ENCODE assay signal across 8 mouse cellular contexts in the genomic region with DNA sequence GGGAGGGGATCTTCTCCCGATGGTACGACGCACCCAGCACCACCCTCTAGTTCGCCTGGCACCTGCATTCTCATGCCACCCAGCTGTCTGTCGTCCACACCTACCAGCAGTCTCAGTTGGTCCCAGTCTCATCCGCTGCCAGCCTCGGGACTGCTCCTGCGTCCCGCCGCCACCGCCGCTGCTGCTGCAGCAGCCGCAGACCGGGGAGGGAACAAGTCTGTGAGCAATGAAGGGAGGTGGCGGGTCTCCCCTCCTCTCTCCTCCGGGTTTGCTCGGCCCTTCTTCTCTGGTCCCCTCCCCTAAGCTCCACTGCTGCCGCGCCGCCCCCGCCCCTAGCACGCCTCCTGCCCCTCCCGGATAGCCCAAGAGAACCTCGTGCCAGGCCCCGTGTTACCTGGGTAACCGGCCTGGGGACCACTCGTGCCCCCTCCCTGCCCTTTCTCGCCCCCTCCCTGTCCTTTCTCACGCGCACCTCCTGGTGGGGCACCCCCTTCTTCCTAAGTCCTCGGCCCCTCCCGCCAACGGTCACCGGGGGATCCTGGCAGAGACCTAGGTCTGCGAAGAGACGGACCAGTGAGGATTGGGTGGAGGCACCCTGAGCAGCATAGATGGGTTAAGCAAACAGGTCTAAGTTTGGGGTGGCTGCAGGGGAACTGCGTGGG. TPM values are rescaled to one million over a fixed set of nuclear protein-coding genes. Genes with fewer than 3 reads are reported as not detected.
DNase-seq lines count a peak whose midpoint lies in the region; ATAC-seq lines count a peak whose summit lies in the region.

A gene (minus strand): TSS at position 197 of the 662 bp plus-strand sequence.
A gene (minus strand): TSS at position 311 of the 662 bp plus-strand sequence.

- H3K4me3 ChIP-seq in brown adipose tissue, adult 24 weeks (ENCODE audit: insufficient read depth, low read depth, low read length): peak within 1 kb of the TSS; percentile 39
- peak within 1 kb of the TSS; percentile 50 for H3K4me3 ChIP-seq in forebrain, embryonic 14.5 days (ENCODE audit: low read depth, low read length)
- H3K4me3 ChIP-seq in hindbrain, embryonic 12.5 days: peak within 1 kb of the TSS; percentile 48

- DNase-seq in frontal cortex, postnatal 25 days (ENCODE audit: low spot score in 2 of 2): no peak
- peak; percentile 74 for DNase-seq in forebrain, embryonic 14.5 days (ENCODE audit: low spot score)
- peak; percentile 54 to 77 for DNase-seq in left cerebral cortex, adult 8-10 months (ENCODE audit: low spot score in 2 of 2)
- DNase-seq in lung, postnatal 4 days: peak; percentile 60 to 70
- peak; percentile 37 for DNase-seq in splenic B cell, adult 2 months (ENCODE audit: low read depth, low spot score)

- no peaks in the 10 kb centered on the region for H3K27me3 ChIP-seq in forebrain, embryonic 14.5 days (replicated peaks; ENCODE audit: control insufficient read depth, insufficient read depth, low read length)
- no peaks in the 10 kb centered on the region for H3K27me3 ChIP-seq in hindbrain, embryonic 12.5 days
- H3K27me3 ChIP-seq in splenic B cell, adult 2 months (ENCODE audit: control insufficient read depth, insufficient read depth, low read length, poor library complexity, severe bottlenecking): no peaks in the 10 kb centered on the region

- peak; percentile 21 for ATAC-seq in frontal cortex, adult (ENCODE audit: low TSS enrichment)
- peak; percentile 27 for ATAC-seq in forebrain, embryonic 14.5 days
- ATAC-seq in hindbrain, embryonic 12.5 days (ENCODE audit: low FRiP score): no peak

- H3K9me3 ChIP-seq in forebrain, embryonic 14.5 days (replicated peaks; ENCODE audit: control insufficient read depth, low read length): no peaks in the 10 kb centered on the region
- H3K9me3 ChIP-seq in hindbrain, embryonic 12.5 days (replicated peaks): no peaks in the 10 kb centered on the region

- peaks cover 35% of the 10 kb centered on the region for H3K36me3 ChIP-seq in forebrain, embryonic 14.5 days (ENCODE audit: control insufficient read depth, insufficient read depth, low read length)
- peaks cover 26% of the 10 kb centered on the region for H3K36me3 ChIP-seq in hindbrain, embryonic 12.5 days
- peaks cover 8% of the 10 kb centered on the region for H3K36me3 ChIP-seq in splenic B cell, adult 2 months (ENCODE audit: control insufficient read depth, insufficient read depth, low read length, poor library complexity, severe bottlenecking)

- H3K4me1 ChIP-seq in brown adipose tissue, adult 24 weeks (ENCODE audit: control insufficient read depth, insufficient read depth, insufficient read length, low read length): peaks cover under 1% of the 10 kb centered on the region
- peaks cover 41% of the 10 kb centered on the region for H3K4me1 ChIP-seq in forebrain, embryonic 14.5 days (ENCODE audit: control insufficient read depth, insufficient read depth, low read length)
- peaks cover 74% of the 10 kb centered on the region for H3K4me1 ChIP-seq in hindbrain, embryonic 12.5 days

- H3K4me2 ChIP-seq in forebrain, embryonic 14.5 days (ENCODE audit: low read length): peak within 1 kb of the TSS; percentile 64
- peak within 1 kb of the TSS; percentile 84 for H3K4me2 ChIP-seq in hindbrain, embryonic 12.5 days (replicated peaks)

- no peak within 1 kb of the TSS for H3K27ac ChIP-seq in brown adipose tissue, adult 24 weeks (replicated peaks; ENCODE audit: low read depth, low read length)
- peak within 1 kb of the TSS; percentile 85 for H3K27ac ChIP-seq in forebrain, embryonic 14.5 days (ENCODE audit: low read depth, low read length)
- peak within 1 kb of the TSS; percentile 92 for H3K27ac ChIP-seq in hindbrain, embryonic 12.5 days

- H3K9ac ChIP-seq in forebrain, embryonic 14.5 days (ENCODE audit: low read length): peak within 1 kb of the TSS; percentile 85
- H3K9ac ChIP-seq in hindbrain, embryonic 12.5 days: peak within 1 kb of the TSS; percentile 76

- WGBS in forebrain, embryonic 14.5 days: under 1% methylated on average over 37 of the region's 37 CpGs
- under 1% methylated on average over 37 of the region's 37 CpGs for WGBS in hindbrain, embryonic 12.5 days

RNA-seq across cellular contexts. Expression of the first gene that starts in this region (rescaled TPM):
- 12.4 TPM in 1 of 2 replicates, not detected in the other for polyA plus RNA-seq in brown adipose tissue, adult 24 weeks (2012; ENCODE audit: insufficient read depth, insufficient read length, missing spikeins)
- 65.0 and 68.5 TPM in 2 replicates for polyA plus RNA-seq in forebrain, embryonic 14.5 days (2014; fragmentation: Nextera tagmentation; extraction: Ambion mirVana)
- polyA plus RNA-seq in hindbrain, embryonic 12.5 days (2016; fragmentation: Nextera tagmentation; extraction: Ambion mirVana): 63.8 and 69.6 TPM in 2 replicates
- total RNA-seq in left cerebral cortex, adult 8-10 months (2022): 10 to 100 TPM; 35.5 to 49.5 (median 45.3) TPM

RNA-seq across cellular contexts. Expression of the second gene that starts in this region (rescaled TPM):
- polyA plus RNA-seq in brown adipose tissue, adult 24 weeks (2012; ENCODE audit: insufficient read depth, insufficient read length, missing spikeins): 0.55 and 0.58 TPM in 2 replicates
- 13.7 and 20.1 TPM in 2 replicates for polyA plus RNA-seq in forebrain, embryonic 14.5 days (2014; fragmentation: Nextera tagmentation; extraction: Ambion mirVana)
- 7.1 and 9.6 TPM in 2 replicates for polyA plus RNA-seq in hindbrain, embryonic 12.5 days (2016; fragmentation: Nextera tagmentation; extraction: Ambion mirVana)
- total RNA-seq in left cerebral cortex, adult 8-10 months (2022): 100 to 1,000 TPM; 191 to 225 (median 213) TPM

Comparison
In these comparisons a context has a peak if more than half of its experiments do, and no peak if none do; other contexts are left out.
1. DNase-seq: peak in forebrain, embryonic 14.5 days (single experiment), left cerebral cortex, adult 8-10 months (2 of 2), lung, postnatal 4 days (2 of 2) and splenic B cell, adult 2 months (single experiment); none in frontal cortex, postnatal 25 days (0 of 2).
2. Peak in every context shown above with its lines, with median percentiles within 50 percentile points of each other: H3K4me3 ChIP-seq.